Mouse (Mus musculus) monocyte, adult 5-6 weeks (primary cell): Measurements from ENCODE around the gene Panx2. TPM values are rescaled to one million over a fixed set of nuclear protein-coding genes. Genes with fewer than 3 reads are reported as not detected.

Source experiments
- ATAC-seq: fragments of 153-309, 156-312 bp; replicated peaks from 2 replicates; pipeline ENCODE4 v1.8.0; 2017; ENCODE audit warnings: mild to moderate bottlenecking; ENCODE audit not compliant: low TSS enrichment, insufficient number of reproducible peaks, severe bottlenecking, poor library complexity, low FRiP score
- total RNA-seq: library from RNA; stranded (forward); fragments of 200-1000, 200-491, 200-594 nt; gene quantifications from 3 replicates; pipeline ENCODE4 v1.2.3, GENCODE M21; 2017

Panx2 gene
- total RNA-seq, 1 experiment from 2014 or later, result not detected

GRCm38 (mm10) chr15:89073993-89074603, 14.6 kb downstream of the Panx2 start:
- no peak for ATAC-seq

DNA sequence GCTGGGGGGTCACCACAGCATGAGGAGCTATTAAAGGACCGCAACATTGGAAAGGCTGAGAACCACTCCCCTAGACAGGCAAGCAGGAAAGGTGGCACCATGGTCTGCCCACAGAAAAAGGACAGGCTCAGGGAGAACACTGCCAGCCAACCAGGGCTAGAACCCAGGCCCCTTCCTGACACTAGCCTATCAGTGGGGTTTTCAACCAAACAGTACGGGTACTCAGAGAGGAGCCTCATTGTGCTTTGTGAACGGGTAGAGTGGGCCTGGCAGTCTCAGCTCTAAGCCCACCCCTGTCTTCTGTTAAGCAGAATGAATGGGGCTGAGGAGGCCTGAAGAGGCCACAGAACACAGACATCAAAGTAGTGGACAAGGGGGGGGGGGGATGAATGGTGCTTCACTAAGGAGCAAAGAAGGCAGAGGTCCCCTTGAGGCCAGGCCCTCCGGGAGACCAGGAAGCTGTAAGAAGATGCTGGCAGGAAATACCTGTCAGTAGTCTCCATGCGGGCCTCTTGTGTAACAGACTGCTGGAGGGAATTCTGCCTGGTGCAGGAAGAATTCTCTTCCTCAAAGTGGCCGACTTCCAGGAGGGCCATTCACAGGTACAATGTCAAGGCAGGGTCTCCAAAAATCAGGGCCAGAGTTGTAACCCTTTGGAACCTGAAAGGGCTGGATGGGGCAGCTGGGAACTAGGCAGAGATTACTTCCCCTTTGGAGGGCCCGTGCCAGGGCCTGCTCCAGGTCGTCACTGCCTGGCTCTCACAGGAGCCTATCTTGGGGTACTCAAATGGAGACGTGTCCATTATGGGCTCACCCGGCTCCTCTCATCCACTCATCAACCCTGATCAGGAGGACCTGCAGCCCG, 15.3 kb downstream of the Panx2 start, which contains the start of gene Trabd:
Gene Trabd (plus strand): TSS at position 512 of the 865 bp plus-strand sequence.
- ATAC-seq, result no peak

DNA sequence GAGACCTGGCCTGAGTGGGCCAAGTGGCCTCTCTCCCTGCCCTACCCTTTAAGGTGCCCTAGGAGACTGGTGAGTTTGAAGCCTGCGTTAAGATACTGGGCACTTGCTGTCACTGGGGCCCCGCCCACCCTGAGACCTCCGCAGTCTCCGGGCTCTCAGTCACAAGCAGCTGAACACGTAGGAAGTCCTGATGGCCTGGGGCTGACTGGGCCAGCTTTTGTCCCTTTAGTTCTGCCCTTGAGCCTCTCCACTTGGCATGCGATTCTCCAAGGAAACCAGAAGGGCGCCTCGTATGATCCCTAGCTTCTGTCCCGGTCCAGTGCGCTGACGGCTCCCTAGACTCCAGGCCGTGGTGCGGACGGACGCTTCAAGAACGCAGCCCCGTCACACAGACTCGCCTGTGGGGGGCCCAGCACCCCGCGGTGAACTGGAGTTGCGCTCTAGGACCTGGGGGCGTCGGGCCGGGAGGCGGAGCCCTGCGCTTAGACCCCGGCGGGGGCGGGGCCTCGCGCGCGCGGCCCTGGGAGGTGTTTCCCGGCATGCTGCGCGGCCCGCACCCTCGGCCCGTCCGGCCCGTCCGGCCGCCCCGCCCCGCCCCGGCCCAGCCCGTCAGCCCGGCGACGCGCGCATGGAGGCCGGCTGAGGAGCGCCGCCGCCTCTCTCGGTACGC, 16.1 kb downstream of the Panx2 start:
- ATAC-seq, result peak; percentile 59

- ATAC-seq, result no peak
Observed at GRCm38 (mm10) chr15:89076156-89076731, 16.7 kb downstream of the Panx2 start.

GRCm38 (mm10) chr15:89078208-89078836, 18.8 kb downstream of the Panx2 start:
- peak; percentile 54 for ATAC-seq

GRCm38 (mm10) chr15:89083906-89084305, 24.4 kb downstream of the Panx2 start:
- ATAC-seq, result no peak

DNA sequence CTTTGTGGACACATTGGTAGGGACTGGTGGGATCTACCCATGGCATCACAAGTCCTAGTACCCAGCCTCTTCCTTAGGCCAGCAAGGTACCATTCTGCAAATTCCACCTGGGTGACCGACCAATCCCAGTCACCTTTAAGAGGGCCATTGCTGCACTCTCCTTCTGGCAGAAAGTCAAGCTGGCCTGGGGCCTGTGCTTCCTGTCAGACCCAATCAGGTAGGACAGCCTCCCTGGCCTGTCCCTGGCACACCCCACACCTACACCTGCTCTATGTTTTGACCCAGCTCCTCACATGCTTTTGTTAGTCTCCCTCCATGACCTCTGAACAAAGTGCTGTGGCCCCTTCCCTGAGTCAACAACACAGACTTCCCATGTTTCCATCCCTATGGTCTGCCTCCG, 25.3 kb downstream of the Panx2 start:
- no peak for ATAC-seq

- ATAC-seq, result peak; percentile 83
Observed at GRCm38 (mm10) chr15:89088607-89089247, 29.2 kb downstream of the Panx2 start, which contains the start of gene Selenoo. Gene Selenoo, plus strand, starts transcription at chr15:89089084.

DNA sequence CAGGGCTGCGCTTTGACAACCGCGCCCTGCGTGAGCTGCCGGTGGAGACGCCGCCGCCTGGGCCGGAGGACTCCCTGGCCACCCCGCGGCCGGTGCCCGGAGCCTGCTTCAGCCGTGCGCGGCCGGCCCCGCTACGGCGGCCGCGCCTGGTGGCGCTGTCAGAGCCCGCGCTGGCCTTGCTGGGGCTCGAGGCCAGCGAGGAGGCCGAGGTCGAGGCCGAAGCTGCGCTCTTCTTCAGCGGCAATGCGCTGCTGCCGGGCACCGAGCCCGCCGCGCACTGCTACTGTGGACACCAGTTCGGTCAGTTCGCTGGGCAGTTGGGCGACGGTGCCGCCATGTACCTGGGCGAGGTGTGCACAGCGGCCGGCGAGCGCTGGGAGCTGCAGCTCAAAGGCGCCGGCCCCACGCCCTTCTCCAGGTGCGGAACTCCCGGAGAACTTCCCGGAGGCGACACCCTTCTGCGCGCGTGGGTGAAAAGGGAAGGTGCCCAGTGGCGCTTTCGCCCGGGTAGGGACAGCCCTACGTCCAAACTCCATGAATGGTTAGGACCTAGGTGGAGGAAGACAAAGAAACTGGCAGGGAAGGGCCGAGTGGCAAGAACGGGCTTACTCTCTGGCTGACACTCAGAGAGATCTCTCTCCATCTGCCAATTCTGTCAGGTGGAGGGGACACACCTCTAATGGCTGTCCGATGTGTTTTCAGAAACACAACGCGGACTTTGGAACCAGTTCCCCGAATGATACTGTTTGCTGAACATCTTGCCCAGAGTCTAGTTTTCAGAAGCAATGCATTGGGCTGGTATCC, 29.9 kb downstream of the Panx2 start:
- ATAC-seq, result no peak

DNA sequence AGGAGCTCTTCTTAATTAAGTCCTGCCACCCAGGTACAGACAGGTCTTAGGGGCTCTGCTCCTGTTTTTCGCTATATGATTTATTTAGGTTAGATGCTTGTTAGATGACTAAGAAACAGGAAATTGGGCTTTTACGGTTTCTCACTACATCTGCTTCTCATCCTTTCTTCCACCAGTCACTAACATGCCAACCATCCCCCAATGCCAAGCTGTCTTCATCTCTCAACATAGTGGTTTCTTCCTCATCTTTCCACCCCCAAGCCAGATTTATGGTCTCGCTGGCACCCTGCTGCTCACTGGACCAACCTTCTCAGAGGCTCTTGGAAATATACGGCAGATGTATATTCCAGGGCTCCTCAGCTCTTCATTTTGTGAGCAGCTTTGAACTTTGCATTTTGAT, 31.1 kb downstream of the Panx2 start:
- ATAC-seq, result no peak

DNA sequence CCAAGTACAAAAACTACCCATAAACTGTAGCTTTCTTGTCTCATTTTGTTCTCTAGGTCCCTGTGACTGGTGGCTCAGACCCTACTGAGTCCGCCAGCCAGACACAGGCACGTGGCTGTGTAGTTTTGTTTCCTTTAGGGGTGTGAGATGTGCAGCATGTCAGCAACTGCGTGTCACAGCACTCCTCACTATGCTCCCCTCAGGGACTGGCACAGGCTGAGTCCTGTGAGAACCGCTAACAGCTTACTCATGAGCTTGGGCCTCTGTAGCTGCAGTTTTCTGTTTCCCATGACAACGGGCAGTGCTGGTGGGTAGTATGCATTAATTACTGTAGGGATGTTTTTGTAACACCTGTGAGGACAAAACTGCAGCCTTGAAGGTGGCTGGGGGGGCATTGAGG, 32.6 kb downstream of the Panx2 start:
- ATAC-seq, result no peak

DNA sequence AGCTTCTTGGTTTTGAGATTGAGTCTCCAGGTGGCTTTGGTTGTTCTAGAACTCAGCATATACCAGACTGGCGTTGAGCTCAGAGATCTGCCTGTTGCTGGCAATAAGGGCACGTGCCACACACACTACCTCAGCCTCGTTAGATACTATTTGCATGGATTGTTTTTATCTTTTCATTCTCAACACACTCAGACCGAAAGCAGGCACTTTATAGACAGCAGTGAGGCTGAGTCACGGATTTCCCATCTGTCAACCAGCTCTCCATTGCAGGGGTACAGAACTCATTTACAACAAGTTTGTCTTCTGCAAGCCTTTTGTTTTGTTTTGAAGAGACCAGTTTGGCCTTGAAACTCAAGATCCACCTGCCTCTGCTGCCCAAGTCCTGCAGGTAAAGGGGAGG, 37.9 kb downstream of the Panx2 start:
- ATAC-seq, result no peak

DNA sequence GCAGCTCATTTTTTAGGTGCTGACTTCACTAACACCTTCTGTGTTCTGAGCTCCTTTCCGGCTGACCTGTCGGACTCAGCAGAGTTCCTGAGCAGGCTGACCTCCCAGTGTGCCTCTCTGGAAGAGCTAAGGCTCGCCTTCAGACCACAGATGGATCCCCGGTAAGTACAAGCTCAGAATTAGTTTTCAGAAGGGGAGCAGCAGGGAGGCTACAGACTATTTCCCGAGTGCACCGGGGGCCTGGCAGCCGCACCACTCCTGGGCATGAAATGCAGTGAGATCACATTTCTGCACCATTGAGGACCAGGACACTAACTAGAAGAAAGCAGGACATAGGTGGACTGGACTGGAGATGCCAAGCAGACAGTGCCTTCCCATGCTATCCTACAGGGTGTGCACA, 39.1 kb downstream of the Panx2 start:
- ATAC-seq, result no peak

- ATAC-seq, result no peak
Observed at GRCm38 (mm10) chr15:89100823-89101222, 41.3 kb downstream of the Panx2 start.

DNA sequence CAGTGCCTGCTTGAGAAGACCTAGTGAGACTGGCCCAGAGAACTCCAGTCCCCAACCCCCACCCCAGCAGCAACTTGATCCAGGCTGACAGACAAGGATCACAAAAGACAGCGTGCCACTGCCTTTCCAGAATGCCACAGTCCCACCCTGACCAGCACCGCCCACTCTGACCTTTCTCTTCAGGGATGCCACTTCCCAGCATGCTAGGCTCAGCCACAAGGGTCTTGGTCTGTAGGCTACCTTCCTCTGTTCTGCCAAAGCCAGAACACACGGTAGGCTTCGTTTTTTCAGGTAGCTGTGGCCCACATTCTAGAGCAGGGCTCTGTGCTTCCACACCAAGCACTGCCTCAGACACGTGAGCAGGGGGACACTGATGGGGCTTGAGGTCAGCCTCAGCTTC, 43.1 kb downstream of the Panx2 start:
- ATAC-seq, result no peak

GRCm38 (mm10) chr15:89103921-89104320, 44.4 kb downstream of the Panx2 start:
- ATAC-seq, result no peak

- ATAC-seq, result no peak
Observed at GRCm38 (mm10) chr15:89104425-89104824, 44.9 kb downstream of the Panx2 start.

- no peak for ATAC-seq
Observed at GRCm38 (mm10) chr15:89106073-89106472, 46.5 kb downstream of the Panx2 start.
